Mouse (Mus musculus) myocyte (in vitro differentiated cells): ENCODE data around the gene Aifm1. TPM values are rescaled to one million over a fixed set of nuclear protein-coding genes. Genes with fewer than 3 reads are reported as not detected.

Experiments
- H3K27me3 ChIP-seq: one replicate; pipeline ENCODE4 v1.6.1; 2011; ENCODE audit not compliant: control insufficient read depth, insufficient read depth, insufficient read length
- H3K36me3 ChIP-seq: one replicate; pipeline ENCODE4 v1.6.1; 2011; ENCODE audit not compliant: control insufficient read depth, insufficient read depth
- H3K4me2 ChIP-seq: one replicate; pipeline ENCODE4 v1.6.1; 2011; ENCODE audit warnings: low read depth, control low read depth
- H3K4me3 ChIP-seq: one replicate; pipeline ENCODE4 v1.5.1; 2011; ENCODE audit warnings: mild to moderate bottlenecking, control low read depth, moderate library complexity
- H3K79me2 ChIP-seq: one replicate; pipeline ENCODE4 v1.6.1; 2011; ENCODE audit not compliant: control insufficient read depth, insufficient read depth
- H3ac ChIP-seq: one replicate; pipeline ENCODE4 v1.6.1; 2011; ENCODE audit not compliant: control insufficient read depth, insufficient read length
- CEBPB ChIP-seq: IDR thresholded peaks from 2 replicates; pipeline ENCODE4 v1.6.1; 2011; ENCODE audit warnings: mild to moderate bottlenecking, moderate library complexity; ENCODE audit not compliant: poor library complexity, insufficient read depth, severe bottlenecking
- E2F4 ChIP-seq: IDR thresholded peaks from one replicate; pipeline ENCODE4 v1.6.1; 2011; ENCODE audit warnings: mild to moderate bottlenecking, control low read depth, moderate library complexity; ENCODE audit not compliant: insufficient read depth
- MAX ChIP-seq: IDR thresholded peaks from one replicate; pipeline ENCODE4 v1.6.1; 2011; ENCODE audit warnings: low read depth, mild to moderate bottlenecking, control low read depth
- MYOD1 ChIP-seq, 3 experiments: IDR thresholded peaks; one replicate each; pipeline ENCODE4 v1.6.1; 2011; ENCODE audit warnings: control low read depth in 2 of 3, low read depth in 2 of 3, mild to moderate bottlenecking in 2 of 3, moderate library complexity in 1 of 3; ENCODE audit not compliant: insufficient read length in 2 of 3, control insufficient read depth in 1 of 3
- MYOG ChIP-seq, 3 experiments: IDR thresholded peaks; one replicate each; pipeline ENCODE4 v1.6.1; 2011; ENCODE audit warnings: control low read depth in 2 of 3, low read depth in 2 of 3, mild to moderate bottlenecking in 2 of 3; ENCODE audit not compliant: insufficient read length in 2 of 3, control insufficient read depth in 1 of 3, insufficient read depth in 1 of 3
- POLR2A ChIP-seq: IDR thresholded peaks from one replicate; pipeline ENCODE4 v1.6.1; 2011; ENCODE audit warnings: low read depth, mild to moderate bottlenecking, control low read depth, moderate library complexity; ENCODE audit not compliant: insufficient read length
- POLR2AphosphoS2 ChIP-seq: IDR thresholded peaks from one replicate; pipeline ENCODE4 v1.6.1; 2011; ENCODE audit warnings: low read depth, control low read depth; ENCODE audit not compliant: insufficient read length
- REST ChIP-seq: IDR thresholded peaks from one replicate; pipeline ENCODE4 v1.6.1; 2011; ENCODE audit warnings: mild to moderate bottlenecking, control low read depth, moderate library complexity; ENCODE audit not compliant: insufficient read depth, insufficient read length
- SRF ChIP-seq: IDR thresholded peaks from one replicate; pipeline ENCODE4 v1.6.1; 2011; ENCODE audit warnings: low read depth; ENCODE audit not compliant: control insufficient read depth, insufficient read length
- TCF12 ChIP-seq: IDR thresholded peaks from one replicate; pipeline ENCODE4 v1.6.1; 2011; ENCODE audit warnings: mild to moderate bottlenecking, control low read depth; ENCODE audit not compliant: poor library complexity, insufficient read depth, severe bottlenecking
- TCF3 ChIP-seq: IDR thresholded peaks from one replicate; pipeline ENCODE4 v1.6.1; 2011; ENCODE audit warnings: low read depth, control low read depth; ENCODE audit not compliant: insufficient read length
- USF1 ChIP-seq: IDR thresholded peaks from one replicate; pipeline ENCODE4 v1.6.1; 2011; ENCODE audit warnings: low read depth, mild to moderate bottlenecking, control low read depth, moderate library complexity
- polyA plus RNA-seq: library from polyadenylated mRNA; unstranded; fragments of >200 nt; fragmentation: generic; extraction: Trizol; gene quantifications from one replicate; pipeline ENCODE4 v1.2.1, GENCODE M21; 2012; ENCODE audit warnings: missing spikeins

The Aifm1 gene
- polyA plus RNA-seq, 1 experiment = 33.2 TPM

- Histone ChIP-seq H3K36me3 (no peaks in the 10 kb centered on the region), H3ac (peak overlapping the region; percentile 21), H3K4me2 (peak overlapping the region; percentile 60), H3K79me2 (peaks cover 24% of the 10 kb centered on the region), H3K4me3 (peak overlapping the region; percentile 41), H3K27me3 (no peaks in the 10 kb centered on the region)
- TF ChIP-seq SRF (no peak), REST (peak; percentile 44), USF1 (no peak), MYOG (IDR thresholded peaks at IDR 0.05; ENCODE audit: control insufficient read depth in 1 of 3, insufficient read depth in 1 of 3, insufficient read length in 2 of 3, low read depth in 2 of 3) (peak in 2 of 3 experiments; percentile 42 to 43), MAX (no peak), POLR2A (peak; percentile 87), TCF3 (no peak), CEBPB (no peak), POLR2AphosphoS2 (peak; percentile 88), MYOD1 (IDR thresholded peaks at IDR 0.05; ENCODE audit: control insufficient read depth in 1 of 3, insufficient read length in 2 of 3, low read depth in 2 of 3) (peak in 2 of 3 experiments; percentile 39 to 42), E2F4 (no peak), TCF12 (no peak)
Measured at GRCm38 (mm10) chrX:48453736-48454494, 59.4 kb downstream of the Aifm1 start.

DNA sequence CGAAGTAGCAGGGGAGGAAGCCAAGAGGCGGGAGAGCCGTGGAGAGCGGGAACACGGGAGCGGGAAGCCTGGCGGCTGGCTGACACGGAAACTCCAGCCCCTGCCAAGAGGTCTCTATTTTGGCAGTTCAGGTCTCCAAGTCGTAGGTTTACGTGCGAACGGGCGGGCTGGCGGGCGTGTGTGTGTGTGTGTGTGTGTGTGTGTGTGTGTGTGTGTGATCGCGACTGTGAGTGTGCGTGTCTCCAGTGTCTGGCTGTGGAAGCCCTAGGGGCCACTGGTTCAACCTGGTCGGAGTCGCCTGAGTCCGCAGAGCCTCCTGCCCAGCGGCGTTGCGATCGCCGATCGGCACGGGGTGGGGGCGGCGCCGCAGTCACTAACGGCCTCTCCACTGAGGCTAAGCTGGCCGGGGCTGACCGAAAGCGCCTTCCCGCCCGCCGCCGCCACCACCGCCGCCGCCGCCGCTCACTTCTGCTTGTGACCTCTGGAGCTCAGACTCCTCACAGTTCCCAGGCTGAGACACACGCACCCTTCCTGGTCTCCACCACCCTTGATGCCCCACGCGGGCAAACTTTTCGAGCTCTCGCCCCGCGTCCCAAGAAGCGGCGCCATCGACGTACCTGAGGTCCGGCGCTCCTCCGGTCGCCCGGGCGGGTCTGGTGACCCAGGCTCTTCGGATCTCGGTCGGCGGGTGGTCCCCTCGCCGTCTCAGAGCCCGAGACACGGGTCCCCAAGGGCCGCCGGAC, 60.3 kb downstream of the Aifm1 start:
- H3ac ChIP-seq = peak overlapping the region; percentile 21
- H3K27me3 ChIP-seq = no peaks in the 10 kb centered on the region
- H3K36me3 ChIP-seq = no peaks in the 10 kb centered on the region
- peak overlapping the region; percentile 41 for H3K4me3 ChIP-seq
- peaks cover 31% of the 10 kb centered on the region for H3K79me2 ChIP-seq
- peak overlapping the region; percentile 70 for H3K4me2 ChIP-seq
- TF ChIP-seq TCF12 = no peak
- TF ChIP-seq MYOG (IDR thresholded peaks at IDR 0.05; ENCODE audit: control insufficient read depth in 1 of 3, insufficient read depth in 1 of 3, insufficient read length in 2 of 3, low read depth in 2 of 3) = no peak
- no peak for TF ChIP-seq REST
- TF ChIP-seq MYOD1 (IDR thresholded peaks at IDR 0.05; ENCODE audit: control insufficient read depth in 1 of 3, insufficient read length in 2 of 3, low read depth in 2 of 3) = no peak
- TF ChIP-seq CEBPB = no peak
- no peak for TF ChIP-seq MAX
- TF ChIP-seq POLR2AphosphoS2 = no peak
- TF ChIP-seq TCF3 = no peak
- TF ChIP-seq SRF = no peak
- TF ChIP-seq E2F4 = no peak
- no peak for TF ChIP-seq POLR2A
- TF ChIP-seq USF1 = no peak

GRCm38 (mm10) chrX:48452231-48452890, 61.0 kb downstream of the Aifm1 start:
- Histone ChIP-seq H3ac (peak overlapping the region; percentile 21), H3K27me3 (no peaks in the 10 kb centered on the region), H3K79me2 (peaks cover 39% of the 10 kb centered on the region), H3K36me3 (no peaks in the 10 kb centered on the region), H3K4me2 (peak overlapping the region; percentile 70), H3K4me3 (peak overlapping the region; percentile 41)
- TF ChIP-seq MYOD1 (IDR thresholded peaks at IDR 0.05; ENCODE audit: control insufficient read depth in 1 of 3, insufficient read length in 2 of 3, low read depth in 2 of 3) (peak in 2 of 3 experiments; percentile 46 to 68), MYOG (IDR thresholded peaks at IDR 0.05; ENCODE audit: control insufficient read depth in 1 of 3, insufficient read depth in 1 of 3, insufficient read length in 2 of 3, low read depth in 2 of 3) (peak in 1 of 3 experiments; percentile 22), USF1 (no peak)

GRCm38 (mm10) chrX:48449646-48450045, 63.7 kb downstream of the Aifm1 start:
- H3K27me3 ChIP-seq = no peaks in the 10 kb centered on the region
- H3K36me3 ChIP-seq = no peaks in the 10 kb centered on the region
- H3ac ChIP-seq = no peak overlapping the region
- H3K79me2 ChIP-seq = peaks cover 54% of the 10 kb centered on the region
- no peak for TF ChIP-seq CEBPB
- no peak for TF ChIP-seq MAX
- no peak for TF ChIP-seq USF1
- TF ChIP-seq REST = no peak
- TF ChIP-seq POLR2A = no peak
- TF ChIP-seq MYOD1 (IDR thresholded peaks at IDR 0.05; ENCODE audit: control insufficient read depth in 1 of 3, insufficient read length in 2 of 3, low read depth in 2 of 3) = no peak
- no peak for TF ChIP-seq E2F4
- no peak for TF ChIP-seq MYOG (IDR thresholded peaks at IDR 0.05; ENCODE audit: control insufficient read depth in 1 of 3, insufficient read depth in 1 of 3, insufficient read length in 2 of 3, low read depth in 2 of 3)
- TF ChIP-seq POLR2AphosphoS2 = no peak
- TF ChIP-seq TCF3 = no peak
- TF ChIP-seq SRF = no peak
- no peak for TF ChIP-seq TCF12
- no peak overlapping the region for H3K4me3 ChIP-seq
- H3K4me2 ChIP-seq = no peak overlapping the region
